Mouse (Mus musculus): Measurements from ENCODE around the gene Ppp1r32.

Ppp1r32 gene

GRCm38 (mm10) chr19:10425484-10426270, 57.1 kb downstream of the Ppp1r32 start:
- peak; percentile 69 for DNase-seq (ENCODE audit: low read depth, low spot score)

- no peak for DNase-seq (ENCODE audit: low read depth, low spot score)
Observed at GRCm38 (mm10) chr19:10424751-10425150, 58.0 kb downstream of the Ppp1r32 start.
